Mouse (Mus musculus) lung, postnatal 25 days (tissue): ENCODE results near the gene C1ra.
"Not testable (repeated sequence)": the region's sequence is repeated elsewhere in the genome, so short reads cannot be mapped to it uniquely, and the experiment has no call there.

Experiments
- DNase-seq: peaks from one replicate; pipeline ENCODE4 v3.0.0; 2022; ENCODE audit warnings: low spot score

C1ra gene

DNA sequence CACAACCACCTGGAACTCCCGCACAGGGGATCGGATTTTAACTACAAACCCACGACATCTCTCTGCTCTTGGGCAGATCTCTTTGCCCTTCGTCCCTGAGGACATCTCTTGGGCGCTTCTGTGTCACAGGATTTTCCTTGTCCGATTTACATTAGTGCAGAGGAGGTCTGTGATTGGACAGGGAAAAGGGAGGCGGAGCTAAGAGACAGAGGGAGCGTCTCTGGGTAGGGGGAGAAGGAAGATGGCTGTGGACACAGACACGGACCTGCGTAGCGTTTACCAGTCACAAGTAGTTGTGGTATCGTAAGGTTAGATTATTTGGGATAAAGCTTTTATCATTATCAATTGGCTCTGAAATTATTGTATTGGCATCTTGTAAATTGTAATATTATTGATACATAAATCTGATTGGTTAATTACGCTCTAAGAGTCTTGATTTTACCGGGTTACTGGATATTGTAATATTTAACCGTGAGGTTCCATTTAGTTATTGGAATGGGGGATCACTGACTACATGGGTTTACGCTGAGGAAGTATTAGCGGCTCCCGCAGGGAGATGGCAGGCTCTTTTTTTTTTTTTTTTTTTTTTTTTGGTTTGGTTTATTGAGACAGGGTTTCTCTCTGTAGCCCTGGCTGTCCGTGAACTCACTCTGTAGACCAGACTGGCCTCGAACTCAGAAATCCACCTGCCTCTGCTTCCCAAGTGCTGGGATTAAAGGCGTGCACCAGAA, 26.6 kb upstream of the C1ra start:
- no peak for DNase-seq

DNA sequence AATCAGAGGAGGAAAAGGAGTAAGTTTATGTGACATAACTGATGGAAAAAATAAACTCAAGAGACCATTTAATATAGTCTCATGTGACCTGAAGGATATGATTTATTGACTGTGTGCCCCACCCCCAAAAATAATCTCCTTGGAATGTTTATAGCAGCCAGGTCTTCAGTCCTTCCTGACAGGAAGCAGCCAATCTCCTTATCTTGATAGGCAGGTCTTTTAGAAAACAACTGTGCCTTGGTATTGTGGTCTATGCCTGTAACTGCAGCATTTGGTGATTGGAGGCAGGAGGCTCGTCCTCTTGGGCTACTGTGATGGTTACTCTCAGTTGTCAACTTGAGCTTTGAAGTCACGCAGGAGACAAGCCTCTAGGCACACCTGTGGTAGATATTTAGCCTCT, 24.7 kb upstream of the C1ra start:
- no peak for DNase-seq

DNA sequence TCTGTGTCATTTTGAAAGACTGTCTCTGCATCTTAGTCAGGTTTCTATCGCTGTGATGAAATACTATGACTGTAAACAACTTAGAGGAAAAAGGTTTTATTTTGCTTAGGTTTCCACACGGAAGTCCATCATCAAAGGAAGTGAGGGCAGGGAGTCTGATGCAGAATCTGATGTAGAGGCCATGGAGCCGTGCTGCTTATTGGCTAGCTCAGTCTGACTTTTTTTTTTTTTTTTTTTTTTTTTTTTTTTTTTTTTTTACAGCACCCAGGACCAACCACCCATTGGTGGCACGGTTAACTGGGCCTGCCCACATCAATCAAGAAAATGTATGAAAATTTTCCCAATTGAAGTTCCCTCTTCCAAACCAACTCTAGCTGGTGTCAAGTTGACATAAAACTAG, 23.3 kb upstream of the C1ra start:
- DNase-seq: no peak

DNA sequence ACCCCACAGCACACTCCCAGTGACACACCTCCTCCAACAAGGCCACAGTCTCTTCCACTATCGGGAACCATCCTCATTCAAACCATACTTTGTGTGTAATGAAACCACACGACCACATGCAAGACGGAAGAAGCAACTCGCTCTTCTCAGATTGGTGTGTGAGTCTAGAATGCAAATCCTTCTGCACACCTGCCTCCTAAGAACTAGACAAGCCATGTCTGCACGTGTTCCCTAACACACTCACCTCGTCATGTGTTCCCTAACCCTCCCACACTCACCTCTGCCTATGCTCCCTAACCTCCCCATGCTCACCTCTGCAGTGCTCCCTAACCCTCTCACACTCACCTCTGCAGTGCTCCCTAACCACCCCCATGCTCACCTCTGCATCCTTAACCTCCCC, 20.8 kb upstream of the C1ra start:
- DNase-seq: no peak

DNA sequence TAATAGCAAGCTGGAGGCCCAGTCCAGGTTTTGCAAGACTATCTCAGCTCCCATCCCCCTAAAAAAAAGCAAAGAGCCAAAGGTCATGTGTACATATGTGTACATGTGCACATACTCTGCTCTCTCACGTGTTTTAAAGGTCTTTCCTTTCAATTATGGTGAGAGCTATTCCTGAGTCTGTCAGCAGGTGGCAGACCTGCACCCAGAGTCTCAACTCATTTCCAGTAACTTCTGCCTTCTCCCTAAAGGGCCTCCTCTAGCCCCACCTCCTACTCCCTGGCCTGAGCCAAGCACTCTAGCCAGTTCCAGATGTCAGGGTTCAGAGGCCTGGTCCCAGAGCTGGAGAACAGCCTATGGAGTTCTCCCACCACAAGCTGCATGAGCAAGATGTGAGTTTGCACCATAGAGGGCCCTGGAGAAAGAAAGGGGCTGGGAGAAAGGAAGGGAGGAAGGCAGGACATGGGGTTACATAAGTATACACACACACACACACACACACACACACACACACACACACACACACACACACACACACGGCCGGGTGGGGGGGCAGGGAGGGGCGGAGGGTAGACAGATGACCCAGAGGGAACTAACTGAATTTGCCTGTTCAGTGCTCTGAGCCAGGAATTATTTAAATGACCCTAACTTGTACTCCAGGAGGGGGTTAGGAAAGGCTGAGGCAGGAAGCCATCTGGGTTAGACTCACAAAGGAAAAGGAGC, 19.2 kb upstream of the C1ra start, which contains the start of gene C1rl:
TSS of gene C1rl (plus strand) at position 272 of the 720 bp plus-strand sequence.
- peak; percentile 87 for DNase-seq

DNA sequence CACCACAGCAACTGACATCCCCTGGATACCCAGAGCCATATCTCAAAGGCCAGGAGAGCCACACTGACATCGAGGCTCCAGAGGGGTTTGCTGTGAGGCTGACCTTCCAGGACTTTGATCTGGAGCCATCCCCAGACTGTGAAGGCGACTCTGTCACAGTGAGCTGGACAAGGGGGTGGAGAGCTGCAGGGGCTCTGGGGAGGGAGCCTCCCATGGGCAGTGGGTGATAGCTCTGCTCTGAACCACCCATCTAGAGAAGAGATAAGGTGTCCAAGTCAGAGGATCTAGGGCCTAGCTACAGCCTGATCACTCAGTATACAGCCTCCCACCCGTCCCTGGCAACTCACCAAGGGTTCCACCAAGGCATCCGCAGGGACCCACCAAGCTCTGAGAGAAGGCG, 18.3 kb upstream of the C1ra start:
- DNase-seq: no peak

DNA sequence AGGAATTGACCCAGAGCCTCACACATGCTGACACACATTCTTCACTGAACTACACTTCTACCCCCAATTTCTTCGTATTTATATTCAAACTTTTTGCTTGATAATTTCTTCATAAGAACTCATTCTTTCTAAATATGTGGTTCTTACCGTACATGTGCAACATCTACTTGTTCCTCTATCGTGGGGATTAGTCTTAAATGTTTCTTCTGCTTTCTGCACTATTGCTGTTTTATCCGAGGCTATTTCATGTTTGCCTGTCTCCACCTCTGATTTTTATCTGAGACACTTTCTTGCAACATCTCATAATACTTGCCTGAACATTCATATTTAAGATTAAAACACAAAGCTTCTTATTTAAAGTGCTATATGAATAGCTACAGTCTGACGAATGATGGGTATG, 16.2 kb upstream of the C1ra start:
- no peak for DNase-seq

DNA sequence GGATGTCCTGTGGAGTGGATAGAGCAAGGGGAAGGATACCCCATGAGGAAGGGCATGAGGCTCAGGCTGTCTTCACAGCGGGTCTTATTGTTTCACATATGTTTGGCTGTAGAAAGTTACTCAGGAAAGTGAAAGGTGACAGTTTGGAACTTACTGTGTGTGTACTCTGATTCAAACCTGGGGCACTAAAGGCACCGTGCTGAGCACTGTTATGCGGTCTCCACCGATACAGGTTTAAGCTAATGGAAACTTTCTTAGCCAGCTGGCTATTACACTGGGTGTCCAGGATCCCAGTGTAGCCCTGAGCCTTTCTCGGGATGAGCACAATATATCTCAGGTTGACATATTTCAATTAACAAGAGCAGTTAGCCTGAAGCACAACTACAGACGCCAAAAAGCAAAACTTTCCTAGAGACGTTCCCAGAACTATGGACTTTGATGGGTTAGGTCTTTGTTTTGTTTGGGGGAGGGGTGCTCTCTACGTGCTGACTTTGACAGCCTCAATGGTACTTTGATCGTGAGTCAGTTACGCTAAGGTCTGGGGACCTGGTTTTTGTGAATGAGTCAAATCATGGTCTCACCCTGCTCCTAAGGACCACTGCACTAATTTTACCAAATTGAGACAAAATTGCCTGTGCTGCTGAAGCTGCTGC, 12.2 kb upstream of the C1ra start:
- DNase-seq: no peak

DNA sequence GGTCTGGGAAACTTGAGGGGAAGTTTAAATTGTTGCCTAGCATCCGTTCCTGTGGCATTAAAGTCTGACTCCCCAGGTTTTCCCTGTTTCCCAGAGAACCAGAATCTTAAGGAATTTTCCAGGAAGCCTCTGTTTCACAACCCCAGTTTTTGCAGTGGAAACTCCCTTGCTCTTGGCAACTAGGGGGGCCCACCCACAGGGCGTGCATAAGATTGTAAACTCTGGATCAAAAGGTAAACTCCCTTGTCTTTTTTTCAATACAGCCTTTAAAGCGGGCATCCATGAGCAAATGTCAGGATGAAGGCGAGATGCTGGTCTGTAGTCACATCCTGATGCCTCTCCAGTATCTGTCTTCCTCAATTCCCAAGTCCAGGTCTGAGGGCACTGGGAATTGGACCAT, 10.7 kb upstream of the C1ra start:
- DNase-seq: no peak

DNA sequence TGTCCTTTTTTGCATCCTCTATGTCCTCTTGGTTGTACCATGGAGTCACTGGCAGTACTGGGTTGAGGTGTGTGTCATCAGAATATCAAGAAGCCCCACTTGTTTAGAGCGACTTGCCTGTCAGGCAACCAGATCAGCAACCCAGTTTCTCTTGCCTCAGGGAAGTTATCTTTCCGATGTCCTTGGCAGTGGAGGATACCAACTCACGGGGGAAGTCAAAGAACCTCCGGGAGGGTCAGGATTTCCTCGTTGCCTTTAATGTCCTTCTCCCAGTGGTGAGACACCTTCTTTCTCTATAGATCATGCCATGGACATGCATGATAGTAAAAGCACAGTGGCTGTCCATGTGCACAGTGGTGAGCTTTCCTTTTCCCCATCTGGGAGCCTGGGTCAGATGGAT, 10.2 kb upstream of the C1ra start:
- no peak for DNase-seq

DNA sequence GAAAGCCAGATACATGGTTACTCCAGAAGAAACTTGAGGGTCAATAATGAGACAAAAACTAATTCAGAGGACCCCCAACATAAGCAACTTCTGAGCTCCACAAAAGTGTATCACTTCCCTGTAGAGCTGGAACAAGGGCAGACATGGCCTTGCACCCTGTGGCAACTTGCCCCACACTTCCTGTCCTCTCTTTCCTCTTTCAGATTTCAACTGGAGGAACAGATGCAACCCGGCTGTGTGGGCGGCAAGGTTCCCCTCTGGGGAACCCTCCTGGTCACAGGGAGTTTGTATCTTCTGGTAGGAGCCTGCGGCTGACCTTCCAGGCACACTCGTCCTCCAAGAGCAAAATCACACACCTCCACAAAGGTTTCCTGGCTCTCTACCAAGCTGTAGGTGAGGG, 7.2 kb upstream of the C1ra start:
- DNase-seq: peak; percentile 46

DNA sequence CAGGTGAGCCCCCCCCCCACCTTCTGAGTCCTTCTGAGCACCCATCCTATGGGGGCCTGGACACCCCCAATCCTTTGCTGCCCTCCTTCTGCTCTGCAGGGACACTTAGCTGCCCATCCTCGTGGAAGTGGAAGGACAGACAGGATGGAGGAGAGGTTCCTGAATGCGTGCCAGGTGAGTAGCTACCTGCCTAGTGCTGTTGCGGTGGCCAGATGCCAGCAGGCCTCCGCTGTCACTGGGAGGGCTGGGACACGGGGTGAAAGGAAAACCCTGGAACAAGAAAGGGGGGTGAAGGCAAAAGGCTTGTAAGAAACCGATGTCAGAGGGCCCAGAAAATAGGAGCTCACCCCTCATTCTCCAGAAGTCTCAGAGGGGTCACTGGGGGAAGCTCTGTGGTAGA, 5.2 kb upstream of the C1ra start:
- DNase-seq: no peak

DNA sequence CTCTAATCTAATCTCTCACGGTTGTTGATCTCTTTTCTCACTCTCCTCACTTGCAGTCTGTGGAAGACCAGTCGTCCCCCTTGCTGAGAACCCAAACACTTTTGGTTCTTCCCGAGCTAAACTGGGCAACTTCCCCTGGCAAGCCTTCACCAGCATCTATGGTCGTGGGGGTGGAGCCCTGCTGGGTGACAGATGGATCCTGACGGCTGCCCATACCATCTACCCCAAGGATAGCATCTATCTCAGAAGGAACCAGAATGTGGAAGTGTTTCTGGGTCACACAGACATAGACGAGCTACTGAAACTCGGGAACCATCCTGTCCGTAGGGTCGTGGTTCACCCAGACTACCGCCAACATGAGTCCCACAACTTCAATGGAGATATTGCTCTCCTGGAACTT, 3.9 kb upstream of the C1ra start:
- DNase-seq: no peak

DNA sequence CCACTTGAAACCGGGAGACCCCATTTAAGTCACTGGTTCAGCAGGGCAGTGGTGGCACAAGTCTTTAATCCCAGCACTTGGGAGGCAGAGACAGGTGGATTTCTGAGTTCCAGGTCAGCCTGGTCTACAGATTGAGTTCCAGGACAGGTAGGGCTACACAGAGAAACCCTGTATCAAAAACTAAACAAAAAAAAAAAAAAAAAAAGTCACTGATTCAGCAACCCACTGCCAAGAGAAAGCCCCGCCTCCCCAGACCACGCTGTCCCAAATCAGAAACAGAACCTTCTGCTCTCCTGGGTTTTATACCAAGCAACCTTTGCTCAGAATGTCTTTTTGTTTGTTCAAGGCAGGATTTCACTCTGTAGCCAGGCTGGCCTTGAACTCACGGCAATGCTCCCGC, 3.0 kb upstream of the C1ra start:
- DNase-seq: not testable (repeated sequence)

DNA sequence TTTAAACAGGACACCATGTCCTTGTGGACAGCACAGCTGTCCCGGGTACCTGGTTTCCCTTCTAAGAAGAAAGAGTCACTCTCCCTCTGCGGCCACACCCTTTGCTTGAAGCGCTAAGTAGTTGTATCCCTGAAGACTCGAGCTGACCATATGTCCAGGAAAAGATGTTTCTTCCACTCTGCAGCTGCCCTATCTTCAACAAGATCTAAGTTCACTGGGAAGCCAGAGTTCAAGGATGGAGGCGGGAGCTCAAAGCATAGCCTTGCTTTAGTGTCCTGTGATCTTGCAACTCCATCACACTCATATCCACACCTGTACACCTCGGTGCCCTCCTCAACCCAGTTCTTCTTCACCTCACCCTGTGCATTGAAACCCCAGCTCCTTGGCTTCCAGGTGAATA, 269 bp upstream of the C1ra start:
- no peak for DNase-seq

DNA sequence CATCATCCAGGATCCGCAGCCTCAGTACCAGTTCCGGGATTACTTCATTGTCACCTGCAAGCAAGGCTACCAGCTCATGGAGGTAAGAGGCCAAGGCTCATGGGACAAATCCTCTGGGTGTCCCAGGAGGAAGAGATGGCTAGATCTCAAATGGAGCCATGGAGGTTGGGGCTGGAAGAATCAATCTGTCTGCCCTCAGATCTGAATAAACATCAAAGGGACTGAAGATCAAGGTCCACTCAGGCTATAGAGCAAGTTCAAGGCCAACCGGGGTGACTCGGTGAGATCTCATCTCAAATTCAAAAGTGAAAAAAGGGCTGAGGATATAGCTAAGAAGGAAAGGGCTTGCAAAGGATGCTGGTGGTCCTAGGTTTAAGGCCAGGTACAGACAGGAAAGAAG, 5.5 kb downstream of the C1ra start:
- not testable (repeated sequence) for DNase-seq

DNA sequence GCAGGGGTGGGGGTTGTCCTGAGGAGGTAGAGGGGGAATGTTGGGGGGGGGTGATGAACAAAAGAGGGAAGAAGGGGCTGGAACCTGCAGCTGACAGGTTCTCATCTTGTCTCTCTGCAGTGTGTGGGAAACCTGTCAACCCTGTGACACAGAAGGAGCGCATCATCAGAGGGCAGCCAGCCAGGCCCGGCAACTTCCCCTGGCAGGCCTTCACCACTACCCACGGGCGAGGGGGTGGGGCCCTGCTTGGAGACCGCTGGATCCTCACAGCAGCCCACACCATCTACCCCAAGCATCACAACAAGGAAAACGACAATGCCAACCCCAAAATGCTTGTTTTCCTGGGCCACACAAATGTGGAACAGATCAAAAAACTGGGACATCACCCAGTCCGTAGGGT, 9.9 kb downstream of the C1ra start:
- not testable (repeated sequence) for DNase-seq

DNA sequence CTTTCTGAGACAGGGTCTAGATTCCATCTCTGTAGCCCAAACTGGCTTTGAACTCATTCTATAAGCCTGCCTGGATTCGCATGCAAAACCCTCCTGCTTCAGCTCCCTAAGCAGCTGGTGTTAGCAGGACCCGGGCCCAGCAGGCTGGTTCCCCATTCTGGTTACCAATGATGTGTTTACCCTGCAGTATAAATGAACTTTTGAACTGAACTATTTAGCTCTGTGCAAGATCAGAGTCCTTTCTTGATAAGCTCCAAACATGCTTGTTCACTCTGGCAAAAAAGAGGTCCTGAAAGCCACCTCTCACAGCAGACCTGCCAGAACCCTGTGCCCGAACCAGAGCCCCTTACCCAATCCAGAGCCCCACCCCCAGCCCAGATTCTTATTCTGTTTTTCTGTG, 15.7 kb downstream of the C1ra start:
- DNase-seq: no peak

DNA sequence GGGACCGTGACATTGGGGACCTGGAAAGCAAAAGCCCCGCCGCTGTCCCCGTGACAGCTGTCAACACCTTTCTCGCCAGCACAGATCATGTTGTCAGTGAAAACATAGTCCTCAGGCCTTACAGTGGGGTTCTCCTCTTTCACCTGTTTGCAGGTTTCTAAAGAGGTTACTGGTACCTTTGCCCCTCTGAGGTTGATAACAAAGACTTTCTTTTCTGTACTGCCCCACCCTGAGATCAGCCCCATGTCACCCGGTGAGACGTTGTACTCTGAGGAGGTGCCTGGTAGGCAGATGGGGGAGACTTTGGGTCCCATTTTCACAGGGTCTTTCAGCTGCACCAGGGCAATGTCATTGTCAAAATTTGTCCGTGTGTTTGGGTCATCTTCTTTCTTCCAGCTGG, 18.9 kb downstream of the C1ra start:
- no peak for DNase-seq

DNA sequence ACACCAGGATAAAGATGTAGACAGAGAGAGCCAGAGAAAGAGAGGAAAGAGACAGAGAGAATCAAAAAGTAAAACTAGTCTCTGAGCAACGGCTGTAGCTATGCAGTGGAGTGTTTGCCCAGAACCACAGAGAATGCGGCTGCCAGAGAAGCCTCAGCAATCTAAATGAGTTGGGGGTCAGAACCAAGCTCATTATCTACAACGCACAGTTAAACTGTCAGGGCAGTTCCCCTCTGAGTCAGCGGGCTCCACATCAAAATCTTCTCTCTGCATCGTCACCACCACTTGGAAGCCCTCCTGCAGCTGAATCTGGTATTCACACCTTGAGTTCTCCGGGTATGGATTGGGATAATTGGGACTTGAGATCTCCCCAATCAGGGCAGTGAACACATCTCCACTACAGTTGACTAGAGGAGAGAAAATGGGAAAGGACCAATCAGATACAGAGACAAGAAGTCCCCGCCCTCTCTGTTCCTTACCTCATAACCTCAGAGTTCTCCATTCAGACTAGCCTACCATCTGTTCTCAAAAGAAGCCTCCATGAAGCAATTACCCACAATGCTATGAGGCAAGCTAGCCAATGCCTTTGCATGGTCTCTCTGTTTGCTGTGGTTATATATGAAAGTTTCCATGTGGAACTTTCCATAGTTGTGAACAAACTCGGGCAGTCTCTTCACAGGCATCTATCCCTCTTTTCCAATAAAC, 24.1 kb downstream of the C1ra start:
- not testable (repeated sequence) for DNase-seq

DNA sequence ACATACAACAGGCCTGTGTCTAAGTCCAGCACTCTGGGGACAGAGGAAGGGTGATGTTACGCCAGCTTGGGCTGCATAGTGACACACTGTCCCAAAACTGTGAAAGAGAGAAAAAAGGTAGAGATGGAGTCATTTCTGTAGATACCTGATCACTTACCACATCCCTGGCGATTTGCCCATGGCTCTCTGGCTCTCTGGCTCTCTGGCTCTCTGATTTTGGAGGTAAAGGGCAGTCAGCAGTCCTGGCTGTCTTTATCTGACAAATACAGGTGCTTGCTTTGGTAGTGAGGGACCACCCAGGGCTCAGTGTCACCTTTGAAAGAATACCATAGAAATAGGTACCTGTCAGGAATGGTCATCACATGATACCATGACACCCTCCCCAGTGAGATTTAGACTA, 29.0 kb downstream of the C1ra start:
- DNase-seq: not testable (repeated sequence)

DNA sequence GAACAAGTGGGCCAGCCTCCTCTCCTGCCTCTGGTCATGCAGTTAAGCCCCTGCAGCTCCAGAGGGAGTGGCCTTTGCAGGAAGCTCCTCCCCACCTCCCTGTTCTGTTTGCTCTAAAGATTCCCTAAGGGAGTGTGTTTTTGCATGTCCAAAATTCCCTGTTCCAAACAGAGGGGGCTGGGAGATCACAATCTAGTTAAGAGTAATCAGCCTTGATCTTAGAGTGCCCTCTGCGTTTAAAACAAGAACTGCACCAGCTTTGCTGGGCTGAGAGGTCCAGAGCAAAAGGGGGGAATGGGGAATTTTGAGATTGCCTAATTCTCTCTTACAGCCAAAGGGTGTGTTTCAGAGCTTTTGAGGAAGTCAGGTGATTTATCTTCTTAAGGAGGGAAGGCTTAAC, 30.1 kb downstream of the C1ra start, which contains the start of gene C1s1:
TSS of gene C1s1 (minus strand) at position 76 of the 400 bp plus-strand sequence.
- DNase-seq: peak; percentile 75

DNA sequence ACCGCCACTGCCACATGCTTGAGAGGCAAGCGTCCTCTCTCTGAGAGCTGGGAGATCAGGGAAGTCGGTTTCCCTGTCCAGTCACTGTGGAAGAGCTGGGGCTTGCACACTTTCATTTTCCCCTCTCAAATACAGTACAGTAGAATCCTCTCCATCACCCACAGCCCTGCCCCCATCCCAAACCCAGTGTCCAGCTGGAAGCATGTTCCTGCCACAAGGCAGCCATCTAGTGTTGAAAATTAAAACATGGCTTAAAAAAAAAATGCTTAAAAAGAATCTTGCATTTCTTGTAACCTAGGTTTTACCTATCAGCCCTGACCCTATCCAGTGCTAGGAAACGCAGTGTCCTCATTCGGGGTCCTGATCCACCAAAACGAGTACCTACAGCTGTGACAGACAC, 32.3 kb downstream of the C1ra start:
- DNase-seq: no peak
